Mouse (Mus musculus): ENCODE data around the gene Farp1.

Gene Farp1

GRCm38 (mm10) chr14:121148088-121148785 is 113.2 kb downstream of the Farp1 start:
- peak; percentile 48 to 58 for DNase-seq

GRCm38 (mm10) chr14:121149984-121150383 is 115.0 kb downstream of the Farp1 start:
- DNase-seq, result no peak

- DNase-seq, result peak; percentile 54 to 55
These were observed 116.8 kb downstream of the Farp1 start for GRCm38 (mm10) chr14:121151837-121152236.

- peak; percentile 72 to 84 for DNase-seq
These were observed 117.8 kb downstream of the Farp1 start for GRCm38 (mm10) chr14:121152771-121153170.

- peak in 1 of 2 experiments; percentile 40 for DNase-seq
These were observed 118.3 kb downstream of the Farp1 start for GRCm38 (mm10) chr14:121153260-121153659.

GRCm38 (mm10) chr14:121155173-121155572 is 120.2 kb downstream of the Farp1 start:
- no peak for DNase-seq

GRCm38 (mm10) chr14:121158616-121159015 is 123.6 kb downstream of the Farp1 start:
- DNase-seq, result peak in 1 of 2 experiments; percentile 65

GRCm38 (mm10) chr14:121162822-121163221 is 127.8 kb downstream of the Farp1 start:
- no peak for DNase-seq

- DNase-seq, result no peak
These were observed 129.9 kb downstream of the Farp1 start for GRCm38 (mm10) chr14:121164866-121165265.

GRCm38 (mm10) chr14:121165408-121166037 is 130.5 kb downstream of the Farp1 start:
- DNase-seq, result no peak

- no peak for DNase-seq
These were observed 131.0 kb downstream of the Farp1 start for GRCm38 (mm10) chr14:121166038-121166436.

GRCm38 (mm10) chr14:121168716-121169115 is 133.7 kb downstream of the Farp1 start:
- DNase-seq, result no peak

GRCm38 (mm10) chr14:121170321-121170720 is 135.3 kb downstream of the Farp1 start:
- DNase-seq, result peak in 1 of 2 experiments; percentile 44

GRCm38 (mm10) chr14:121172065-121173036 is 137.4 kb downstream of the Farp1 start:
- DNase-seq, result no peak

GRCm38 (mm10) chr14:121175385-121175784 is 140.4 kb downstream of the Farp1 start:
- no peak for DNase-seq

- peak in 1 of 2 experiments; percentile 41 for DNase-seq
These were observed 140.9 kb downstream of the Farp1 start for GRCm38 (mm10) chr14:121175861-121176260.

GRCm38 (mm10) chr14:121177907-121178306 is 142.9 kb downstream of the Farp1 start:
- no peak for DNase-seq

- DNase-seq, result peak in 1 of 2 experiments; percentile 31
These were observed 145.6 kb downstream of the Farp1 start for GRCm38 (mm10) chr14:121180611-121181010.

GRCm38 (mm10) chr14:121181798-121182197 is 146.8 kb downstream of the Farp1 start:
- DNase-seq, result no peak

GRCm38 (mm10) chr14:121182967-121183366 is 148.0 kb downstream of the Farp1 start:
- no peak for DNase-seq

GRCm38 (mm10) chr14:121183414-121184130 is 148.6 kb downstream of the Farp1 start:
- no peak for DNase-seq

GRCm38 (mm10) chr14:121184351-121184750 is 149.4 kb downstream of the Farp1 start:
- DNase-seq, result no peak
